Mouse (Mus musculus): ENCODE measurements around the gene Tctn3. TPM values are rescaled to one million over a fixed set of nuclear protein-coding genes. Genes with fewer than 3 reads are reported as not detected.

The Tctn3 gene
- polyA plus RNA-seq, 1 experiment from 2014 or later: 10.4 TPM

GRCm38 (mm10) chr19:40548386-40548785 lies 63.6 kb downstream of the Tctn3 start:
- H3K36me3 ChIP-seq (ENCODE audit: control insufficient read depth, insufficient read depth): peaks cover 35% of the 10 kb centered on the region
- H3K27ac ChIP-seq (ENCODE audit: low read depth, low read length): no peak overlapping the region
- no peak overlapping the region for H3K4me3 ChIP-seq (ENCODE audit: low read depth, low read length)
- WGBS: 88% methylated on average over 6 of the region's 6 CpGs
- H3K9me3 ChIP-seq (ENCODE audit: control insufficient read depth): no peaks in the 10 kb centered on the region
- no peak overlapping the region for H3K9ac ChIP-seq (ENCODE audit: low read depth, low read length)
- ATAC-seq: no peak
- TF ChIP-seq CTCF (IDR thresholded peaks at IDR 0.05; ENCODE audit: low read depth): no peak
- H3K27me3 ChIP-seq (replicated peaks; ENCODE audit: control insufficient read depth, insufficient read depth, low read length): no peaks in the 10 kb centered on the region
- no peaks in the 10 kb centered on the region for H3K4me1 ChIP-seq (replicated peaks; ENCODE audit: control insufficient read depth, insufficient read depth, low read length)
- H3K4me2 ChIP-seq (replicated peaks; ENCODE audit: low read depth): no peak overlapping the region

Other genes starting within 250 kb of the Tctn3 start
- 73.8 and 86.2 TPM in 2 replicates for gene Sorbs1, start 98.5 kb downstream of the Tctn3 start, polyA plus RNA-seq (2015; fragmentation: Nextera tagmentation; extraction: Ambion mirVana)
- gene Aldh18a1, start 23.8 kb downstream of the Tctn3 start, polyA plus RNA-seq (2015; fragmentation: Nextera tagmentation; extraction: Ambion mirVana): 204 and 226 TPM in 2 replicates
- 6.8 and 8.0 TPM in 2 replicates for gene Entpd1, start 133 bp upstream of the Tctn3 start, polyA plus RNA-seq (2015; fragmentation: Nextera tagmentation; extraction: Ambion mirVana)
- gene Cc2d2b, start 136.5 kb upstream of the Tctn3 start, polyA plus RNA-seq (2015; fragmentation: Nextera tagmentation; extraction: Ambion mirVana): 0.14 TPM in 1 of 2 replicates, not detected in the other
- 2.9 and 3.3 TPM in 2 replicates for gene Ccnj, start 219.0 kb upstream of the Tctn3 start, polyA plus RNA-seq (2015; fragmentation: Nextera tagmentation; extraction: Ambion mirVana)